9 mouse cellular contexts compared by ENCODE assay signal in the genomic region with DNA sequence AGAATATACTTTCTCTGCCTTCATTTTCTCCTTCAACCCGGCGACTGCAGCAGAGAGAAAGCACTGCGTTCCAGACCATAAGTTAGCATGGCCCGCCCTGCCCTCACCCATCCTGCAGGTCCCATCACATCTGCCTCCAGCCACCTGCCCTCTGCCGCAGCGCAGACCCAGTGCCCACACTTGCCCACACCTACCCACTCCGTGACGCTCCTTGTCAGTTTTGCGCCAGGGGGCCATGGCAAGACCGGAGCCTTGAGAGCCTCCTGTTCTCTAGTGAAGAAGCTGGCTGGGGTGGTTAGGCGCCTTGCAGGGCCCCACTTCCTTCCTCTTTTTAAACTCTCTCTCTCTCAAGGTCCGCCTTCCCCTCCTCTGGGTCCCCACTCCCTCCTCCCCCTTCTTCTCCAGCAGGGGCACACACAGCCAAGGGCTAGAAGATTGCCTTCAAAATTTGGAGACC. TPM values are rescaled to one million over a fixed set of nuclear protein-coding genes. Genes with fewer than 3 reads are reported as not detected.
DNase-seq lines count a peak whose midpoint lies in the region; ATAC-seq lines count a peak whose summit lies in the region.
"Had no signal": no experiment of that assay in that cellular context is flagged by ENCODE, and none has a peak within 500 bp of the region (broad histone marks: within the 10 kb centered on the region; RNA-seq: fewer than 3 reads in every experiment).

A gene (minus strand): TSS at position 306 of the 457 bp plus-strand sequence.

- no peak within 1 kb of the TSS for H3K9ac ChIP-seq in intestine, embryonic 16.5 days (ENCODE audit: low read depth, low read length)
- no peak within 1 kb of the TSS for H3K9ac ChIP-seq in intestine, embryonic 15.5 days
- H3K9ac ChIP-seq in heart, embryonic 16.5 days (ENCODE audit: low read length), result peak within 1 kb of the TSS; percentile 25; the same call in 1 of the 2 replicates
- H3K9ac ChIP-seq in hindbrain, embryonic 11.5 days (ENCODE audit: low read depth, low read length), result no peak within 1 kb of the TSS
- no peak within 1 kb of the TSS for H3K9ac ChIP-seq in forebrain, embryonic 14.5 days (ENCODE audit: low read length)

- no peaks in the 10 kb centered on the region for H3K36me3 ChIP-seq in intestine, embryonic 16.5 days (ENCODE audit: control insufficient read depth, insufficient read depth, low read length)
- no peaks in the 10 kb centered on the region for H3K36me3 ChIP-seq in intestine, embryonic 15.5 days
- no peaks in the 10 kb centered on the region for H3K36me3 ChIP-seq in heart, embryonic 16.5 days (ENCODE audit: control insufficient read depth, insufficient read depth)
- H3K36me3 ChIP-seq in hindbrain, embryonic 11.5 days (ENCODE audit: control insufficient read depth, insufficient read depth, low read length), result no peaks in the 10 kb centered on the region
- H3K36me3 ChIP-seq in forebrain, embryonic 14.5 days (ENCODE audit: control insufficient read depth, insufficient read depth, low read length), result no peaks in the 10 kb centered on the region

- no peak for ATAC-seq in intestine, embryonic 16.5 days
- no peak for ATAC-seq in intestine, embryonic 15.5 days
- peak; percentile 52; the same call in 1 of the 2 replicates for ATAC-seq in heart, embryonic 16.5 days (replicated peaks; ENCODE audit: extremely low read depth, insufficient read depth, low FRiP score)
- no peak for ATAC-seq in hindbrain, embryonic 11.5 days (ENCODE audit: low FRiP score)
- no peak for ATAC-seq in forebrain, embryonic 14.5 days
- ATAC-seq: Patski had no signal

- H3K4me1 ChIP-seq in intestine, embryonic 16.5 days (ENCODE audit: control insufficient read depth, insufficient read depth, low read length), result no peaks in the 10 kb centered on the region
- no peaks in the 10 kb centered on the region for H3K4me1 ChIP-seq in intestine, embryonic 15.5 days (replicated peaks)
- H3K4me1 ChIP-seq in heart, embryonic 16.5 days (ENCODE audit: control insufficient read depth, insufficient read depth, low read length), result 0 out of 2 replicates have a peak, but pooled peaks cover 2% of the 10 kb centered on the region
- no peaks in the 10 kb centered on the region for H3K4me1 ChIP-seq in hindbrain, embryonic 11.5 days (replicated peaks; ENCODE audit: control insufficient read depth, insufficient read depth, low read length)
- no peaks in the 10 kb centered on the region for H3K4me1 ChIP-seq in forebrain, embryonic 14.5 days (ENCODE audit: control insufficient read depth, insufficient read depth, low read length)

- H3K27ac ChIP-seq in intestine, embryonic 16.5 days (ENCODE audit: low read length), result no peak within 1 kb of the TSS
- no peak within 1 kb of the TSS for H3K27ac ChIP-seq in intestine, embryonic 15.5 days
- peak within 1 kb of the TSS; percentile 42 for H3K27ac ChIP-seq in heart, embryonic 16.5 days (ENCODE audit: low read length)
- no peak within 1 kb of the TSS for H3K27ac ChIP-seq in hindbrain, embryonic 11.5 days (ENCODE audit: low read depth, low read length)
- H3K27ac ChIP-seq in forebrain, embryonic 14.5 days (ENCODE audit: low read depth, low read length), result no peak within 1 kb of the TSS

- 87% methylated on average over 12 of the region's 12 CpGs for WGBS in intestine, embryonic 16.5 days
- WGBS in intestine, embryonic 15.5 days, result 84% methylated on average over 12 of the region's 12 CpGs
- WGBS in heart, embryonic 16.5 days, result 83% methylated on average over 12 of the region's 12 CpGs
- 95% methylated on average over 12 of the region's 12 CpGs for WGBS in hindbrain, embryonic 11.5 days
- 90% methylated on average over 12 of the region's 12 CpGs for WGBS in forebrain, embryonic 14.5 days

- peak; percentile 56 for DNase-seq in lung, postnatal 36 days
- DNase-seq in thymus, postnatal 0 days (ENCODE audit: low spot score), result peak; percentile 85
- DNase-seq in neural tube, embryonic 10.5 days (ENCODE audit: extremely low spot score, low spot score), result no peak
- DNase-seq in hindbrain, embryonic 11.5 days (ENCODE audit: low spot score), result no peak
- no peak for DNase-seq in forebrain, embryonic 14.5 days (ENCODE audit: low spot score)

- no peaks in the 10 kb centered on the region for H3K27me3 ChIP-seq in intestine, embryonic 16.5 days (replicated peaks; ENCODE audit: control insufficient read depth, insufficient read depth, low read length)
- H3K27me3 ChIP-seq in intestine, embryonic 15.5 days (replicated peaks), result no peaks in the 10 kb centered on the region
- H3K27me3 ChIP-seq in heart, embryonic 16.5 days (ENCODE audit: control insufficient read depth, insufficient read depth, low read length), result no peaks in the 10 kb centered on the region
- no peaks in the 10 kb centered on the region for H3K27me3 ChIP-seq in hindbrain, embryonic 11.5 days (ENCODE audit: control insufficient read depth, insufficient read depth, low read length)
- H3K27me3 ChIP-seq in forebrain, embryonic 14.5 days (replicated peaks; ENCODE audit: control insufficient read depth, insufficient read depth, low read length), result no peaks in the 10 kb centered on the region

- H3K9me3 ChIP-seq in intestine, embryonic 16.5 days (ENCODE audit: control insufficient read depth, low read length), result no peaks in the 10 kb centered on the region
- H3K9me3 ChIP-seq in intestine, embryonic 15.5 days, result no peaks in the 10 kb centered on the region
- no peaks in the 10 kb centered on the region for H3K9me3 ChIP-seq in heart, embryonic 16.5 days (replicated peaks; ENCODE audit: control insufficient read depth, low read length)
- H3K9me3 ChIP-seq in hindbrain, embryonic 11.5 days (ENCODE audit: control insufficient read depth, low read length), result no peaks in the 10 kb centered on the region
- H3K9me3 ChIP-seq in forebrain, embryonic 14.5 days (replicated peaks; ENCODE audit: control insufficient read depth, low read length), result no peaks in the 10 kb centered on the region

- H3K4me3 ChIP-seq in intestine, embryonic 16.5 days (ENCODE audit: low read length), result peak within 1 kb of the TSS; percentile 12; the same call in 1 of the 2 replicates
- H3K4me3 ChIP-seq in intestine, embryonic 15.5 days (replicated peaks), result no peak within 1 kb of the TSS
- H3K4me3 ChIP-seq in heart, embryonic 16.5 days (ENCODE audit: low read length), result peak within 1 kb of the TSS; percentile 44
- H3K4me3 ChIP-seq in hindbrain, embryonic 11.5 days (ENCODE audit: low read depth, low read length), result no peak within 1 kb of the TSS
- no peak within 1 kb of the TSS for H3K4me3 ChIP-seq in forebrain, embryonic 14.5 days (ENCODE audit: low read depth, low read length)

- no peak within 1 kb of the TSS for H3K4me2 ChIP-seq in intestine, embryonic 16.5 days (ENCODE audit: low read depth, low read length)
- H3K4me2 ChIP-seq in intestine, embryonic 15.5 days (replicated peaks), result no peak within 1 kb of the TSS
- H3K4me2 ChIP-seq in heart, embryonic 16.5 days (ENCODE audit: low read depth, low read length), result peak within 1 kb of the TSS; percentile 37
- H3K4me2 ChIP-seq in hindbrain, embryonic 11.5 days (replicated peaks; ENCODE audit: low read depth, low read length), result no peak within 1 kb of the TSS
- no peak within 1 kb of the TSS for H3K4me2 ChIP-seq in forebrain, embryonic 14.5 days (ENCODE audit: low read length)

RNA-seq across cellular contexts. Expression of the gene that starts here (rescaled TPM):
- 1.4 and 1.6 TPM in 2 replicates for polyA plus RNA-seq in intestine, embryonic 16.5 days (2015; fragmentation: Nextera tagmentation; extraction: Ambion mirVana)
- polyA plus RNA-seq in intestine, embryonic 15.5 days (2015; fragmentation: Nextera tagmentation; extraction: Ambion mirVana), result 1.4 and 1.6 TPM in 2 replicates
- polyA plus RNA-seq in heart, embryonic 16.5 days (2015; fragmentation: Nextera tagmentation; extraction: Ambion mirVana), result 3.3 and 5.3 TPM in 2 replicates
- polyA plus RNA-seq in thymus, postnatal 0 days (2015; fragmentation: Nextera tagmentation; extraction: Ambion mirVana), result 47.7 and 56.7 TPM in 2 replicates
- 0.77 and 0.80 TPM in 2 replicates for polyA plus RNA-seq in hindbrain, embryonic 11.5 days (2014; fragmentation: Nextera tagmentation; extraction: Ambion mirVana)
- polyA plus RNA-seq in forebrain, embryonic 14.5 days (2014; fragmentation: Nextera tagmentation; extraction: Ambion mirVana), result 0.37 and 0.47 TPM in 2 replicates
- polyA plus RNA-seq: Patski had no signal

Comparison
In these comparisons a context has a peak if more than half of its experiments do, and no peak if none do; other contexts are left out.
1. H3K4me3 ChIP-seq: peak in intestine, embryonic 16.5 days (single experiment) and heart, embryonic 16.5 days (single experiment); none in intestine, embryonic 15.5 days (single experiment), hindbrain, embryonic 11.5 days (single experiment) and forebrain, embryonic 14.5 days (single experiment).
2. DNase-seq: peak in lung, postnatal 36 days (single experiment) and thymus, postnatal 0 days (single experiment); none in neural tube, embryonic 10.5 days (single experiment), hindbrain, embryonic 11.5 days (single experiment) and forebrain, embryonic 14.5 days (single experiment).